Mouse (Mus musculus): ENCODE data around the gene Tldc1.

Gene Tldc1

DNA sequence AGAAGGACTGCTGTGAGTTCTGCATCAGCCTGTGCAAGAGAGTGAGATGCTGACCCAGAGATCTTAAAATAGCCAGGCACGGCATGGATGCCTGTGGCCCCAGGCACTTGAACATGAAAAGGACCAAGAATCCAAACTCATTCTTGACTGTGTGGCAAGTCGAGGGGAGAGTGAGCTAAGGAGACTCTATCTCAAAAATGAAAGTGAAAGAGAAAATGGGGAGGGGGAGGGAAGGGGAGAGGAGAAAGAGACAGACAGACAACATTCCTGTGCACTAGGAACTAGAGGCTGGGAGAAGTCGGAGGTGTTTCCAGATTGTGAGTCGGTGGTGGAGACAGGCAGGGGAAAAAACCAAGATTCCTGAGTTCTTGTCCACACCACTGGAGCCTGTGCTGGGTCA lies 54.5 kb downstream of the Tldc1 start:
- no peak for DNase-seq (ENCODE audit: low read depth, low spot score)

DNA sequence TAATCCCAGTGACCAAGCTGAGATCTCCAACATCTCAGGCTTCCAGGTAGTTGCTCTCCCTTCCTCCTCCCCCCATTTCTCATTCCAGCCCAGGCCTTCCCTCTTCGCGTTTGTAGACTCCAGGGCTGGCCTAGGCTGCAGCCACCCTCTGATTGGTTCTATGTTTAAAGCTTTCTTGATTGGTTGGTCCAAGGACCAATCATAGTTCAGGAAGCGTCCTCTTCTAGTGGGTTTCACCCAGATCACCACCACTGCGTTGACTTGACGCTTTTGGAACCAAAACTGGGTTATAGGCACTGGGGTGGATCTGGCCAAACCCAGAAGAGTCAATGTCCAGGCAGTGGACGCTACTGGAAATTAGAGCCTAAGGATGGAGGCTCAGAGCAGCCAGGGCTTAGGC lies 55.9 kb downstream of the Tldc1 start:
- no peak for DNase-seq (ENCODE audit: low read depth, low spot score)

DNA sequence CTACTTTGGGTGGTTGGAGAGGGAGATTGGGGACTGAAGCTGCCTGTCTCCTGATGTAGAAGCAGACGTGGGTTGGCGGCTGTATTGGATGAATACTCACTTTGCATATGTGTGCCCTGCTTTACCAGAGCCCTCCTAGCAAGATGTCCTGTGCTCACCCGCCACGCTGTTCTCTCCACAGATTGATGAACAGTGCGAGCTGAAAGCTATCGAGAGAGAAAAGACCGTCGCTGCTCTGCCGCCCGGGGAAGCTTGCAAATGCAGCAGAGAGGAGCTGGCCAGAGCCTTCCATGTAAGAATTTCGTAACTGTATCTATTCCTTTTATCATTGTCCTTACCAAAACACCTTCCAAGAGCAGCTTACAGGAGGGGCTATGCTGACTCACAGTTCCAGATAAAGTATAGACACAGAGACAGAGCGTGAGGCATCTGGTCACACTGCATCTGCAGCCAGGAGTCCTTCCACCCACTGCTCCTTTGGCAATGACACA lies 59.2 kb downstream of the Tldc1 start:
- no peak for DNase-seq (ENCODE audit: low read depth, low spot score)

DNA sequence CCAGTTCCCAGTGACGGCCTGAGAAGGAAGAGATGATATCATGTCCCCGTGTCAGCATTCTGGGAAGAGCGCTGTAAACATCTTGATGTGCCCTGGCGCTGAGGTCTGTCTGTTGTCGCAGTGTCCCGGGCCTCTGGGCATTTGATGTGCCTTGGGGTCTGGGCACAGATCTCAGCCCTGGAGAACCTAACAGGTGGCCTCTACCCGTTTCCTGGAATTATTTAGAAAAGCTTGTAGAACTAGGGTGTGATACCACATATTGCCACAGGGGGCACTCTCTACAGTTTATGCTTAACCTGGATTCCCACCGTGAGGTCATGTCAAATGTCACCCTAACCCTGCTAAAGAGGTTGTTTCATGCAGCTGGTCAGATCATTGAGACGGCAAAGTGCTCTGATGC lies 60.5 kb downstream of the Tldc1 start:
- DNase-seq (ENCODE audit: low read depth, low spot score), result peak; percentile 68

DNA sequence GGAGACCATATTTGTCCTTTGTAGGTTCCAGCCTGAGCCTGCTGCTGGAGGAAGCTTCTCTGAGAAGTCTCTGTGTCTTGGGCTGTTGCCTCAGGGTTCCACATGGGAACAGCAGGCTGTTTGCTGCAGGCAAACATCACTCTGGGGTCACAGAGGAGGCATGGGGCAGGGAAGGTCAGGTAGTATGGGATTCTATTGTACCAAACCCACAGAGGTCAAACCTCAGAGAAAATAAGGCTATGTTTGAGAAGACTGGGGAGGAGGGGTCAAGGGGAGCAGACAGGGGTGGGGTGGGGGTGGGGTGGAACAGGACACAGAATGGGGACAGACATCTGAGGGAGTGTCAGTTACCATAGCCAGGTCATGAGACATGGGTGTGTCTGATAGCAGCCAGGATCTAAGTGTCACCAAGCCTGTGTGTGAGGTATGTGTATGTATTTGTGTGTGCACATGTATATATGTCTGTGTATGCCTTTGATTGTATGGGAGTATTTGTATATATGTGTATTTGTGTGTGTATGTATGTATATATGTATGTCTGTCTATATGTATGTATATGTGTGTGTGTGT lies 61.4 kb downstream of the Tldc1 start:
- peak; percentile 24 for DNase-seq (ENCODE audit: low read depth, low spot score)

DNA sequence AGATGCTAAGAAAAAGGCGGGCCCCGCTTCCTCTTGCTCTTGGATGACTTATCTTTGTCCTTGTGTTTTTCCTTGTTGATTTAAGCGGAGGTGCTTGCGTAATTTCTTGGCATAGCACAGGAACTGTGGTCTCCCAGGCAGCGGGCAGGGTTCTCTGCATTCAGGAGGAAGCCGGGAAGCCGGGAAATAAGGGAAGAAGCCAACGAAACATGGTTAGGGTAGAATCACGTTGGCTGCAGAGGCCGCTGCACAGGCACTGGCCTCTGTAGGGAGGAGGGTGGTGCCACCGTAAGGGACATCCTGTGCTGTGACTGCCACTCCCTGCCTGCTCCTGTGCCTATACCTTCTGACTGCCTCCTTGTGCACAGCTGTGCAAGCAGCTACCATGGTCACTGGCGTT lies 63.0 kb downstream of the Tldc1 start:
- no peak for DNase-seq (ENCODE audit: low read depth, low spot score)

DNA sequence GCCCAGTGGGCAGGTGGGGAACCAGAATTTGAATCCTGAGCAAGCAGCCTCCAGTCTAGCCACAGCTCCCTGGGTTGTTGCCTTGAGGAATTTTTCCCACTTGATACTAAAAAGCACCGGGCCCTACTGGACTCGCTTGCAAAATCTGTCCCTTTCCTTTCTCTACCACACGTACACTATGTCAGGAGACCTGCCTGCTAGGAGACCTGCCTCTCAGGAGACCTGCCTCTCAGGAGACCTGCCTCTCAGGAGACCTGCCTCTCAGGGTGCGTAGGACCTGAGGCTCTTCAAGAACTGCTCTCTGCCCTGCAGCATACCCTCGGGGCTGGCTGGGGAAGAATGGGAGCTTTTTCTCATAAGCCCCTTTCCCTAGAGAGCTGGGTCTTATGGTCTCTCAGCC lies 64.8 kb downstream of the Tldc1 start:
- no peak for DNase-seq (ENCODE audit: low read depth, low spot score)

DNA sequence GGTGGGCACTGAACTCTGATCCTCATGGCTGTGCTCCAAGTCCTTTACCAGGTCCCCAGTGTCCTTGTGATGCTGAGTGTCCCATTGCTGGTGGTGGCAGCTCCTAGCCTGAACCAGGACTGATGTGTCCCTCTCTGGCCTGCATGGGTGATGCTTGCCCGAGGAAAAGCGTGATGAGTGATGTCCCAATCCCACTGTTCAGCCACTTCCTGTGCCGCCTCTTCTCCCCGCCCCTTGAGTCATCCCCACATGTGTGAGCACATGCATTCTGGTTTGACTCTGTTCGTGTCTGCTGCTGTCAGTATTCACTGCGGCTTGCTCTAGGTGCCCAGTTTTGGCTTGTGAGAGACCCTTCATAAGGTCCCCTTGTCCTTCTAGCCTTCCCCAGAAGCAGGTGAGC lies 66.0 kb downstream of the Tldc1 start:
- no peak for DNase-seq (ENCODE audit: low read depth, low spot score)

Measured in mesoderm, embryonic 11.5 days (tissue).